Mouse (Mus musculus): ENCODE data around the gene 3110082J24Rik.

DNA sequence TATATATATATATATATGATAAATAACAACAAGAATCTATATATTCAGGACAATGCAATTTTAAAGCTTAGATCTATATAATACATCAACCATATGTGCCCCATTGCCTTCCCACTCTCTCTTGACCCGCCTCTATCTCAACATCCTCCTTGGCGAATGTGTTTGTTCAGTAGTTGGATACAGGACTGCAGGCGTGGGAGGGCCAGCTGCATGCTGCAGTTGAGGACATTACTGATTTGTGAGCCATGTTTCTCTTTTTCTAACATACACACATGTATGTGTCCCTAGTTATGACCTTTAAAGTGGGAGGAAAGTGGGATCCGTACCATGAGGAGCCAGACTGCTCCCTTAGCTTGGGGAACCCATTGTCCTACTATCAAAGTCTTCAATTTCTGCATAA lies 25.4 kb upstream of the 3110082J24Rik start:
- no peak for TF ChIP-seq CTCF (IDR thresholded peaks at IDR 0.05; ENCODE audit: extremely low read depth, insufficient read depth, insufficient read length, insufficient replicate concordance)
- no peak for TF ChIP-seq POLR2A (IDR thresholded peaks at IDR 0.05; ENCODE audit: low read depth, low read length)

Data from spleen, adult 2 months (tissue).